Mouse (Mus musculus) heart, postnatal 0 days (tissue): ENCODE measurements around the gene Mre11a.

Experiments
- CTCF ChIP-seq: IDR thresholded peaks from 2 replicates; pipeline ENCODE4 v1.5.1; 2016; ENCODE audit warnings: antibody characterized with exemption, control low read depth, low read depth
- EP300 ChIP-seq: IDR thresholded peaks from 2 replicates; pipeline ENCODE4 v1.6.1; 2016; ENCODE audit warnings: antibody characterized with exemption, low read depth

GRCm38 (mm10) chr9:14754469-14754868 lies 30.0 kb upstream of the Mre11a start:
- no peak for TF ChIP-seq CTCF
- no peak for TF ChIP-seq EP300
